Comparison of ENCODE assay signal across 15 mouse cellular contexts in the genomic region with DNA sequence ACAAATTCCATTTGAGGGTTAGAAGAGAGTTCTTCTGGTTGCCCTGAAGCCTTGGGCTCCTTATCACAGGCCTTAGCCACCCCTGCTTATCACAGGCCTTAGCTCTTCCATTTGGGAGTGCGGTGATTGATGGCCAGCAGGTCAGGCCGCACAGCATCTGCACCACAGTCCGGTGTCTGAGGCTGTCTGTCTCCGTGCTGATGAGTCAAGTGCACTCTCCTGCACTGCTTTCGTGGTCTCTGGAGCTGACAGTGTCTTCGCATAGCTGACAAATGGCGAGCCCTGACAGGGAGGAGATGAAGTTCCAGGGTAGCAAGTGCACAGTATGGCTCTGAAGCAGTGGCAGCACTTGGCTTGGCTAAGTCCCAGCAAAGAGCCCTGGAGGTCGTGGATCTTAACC.
"Had no signal": no experiment of that assay in that cellular context is flagged by ENCODE, and none has a peak within 500 bp of the region (broad histone marks: within the 10 kb centered on the region; RNA-seq: fewer than 3 reads in every experiment).

No protein-coding gene starts in this region.

- DNase-seq: kidney, adult 2 months; kidney, postnatal 14 days; left cerebral cortex, postnatal 4 days; lung, adult 18-20 months; lung, postnatal 14 days; midbrain, embryonic 14.5 days; retina, postnatal 1 day; right cerebral cortex, postnatal 4 days; thymus, postnatal 36 days had no signal

- H3K4me3 ChIP-seq: kidney, embryonic 15.5 days; limb, embryonic 13.5 days; midbrain, embryonic 10.5 days; myocyte; neural tube, embryonic 13.5 days had no signal

- H3K36me3 ChIP-seq: kidney, embryonic 15.5 days; limb, embryonic 13.5 days; midbrain, embryonic 10.5 days; neural tube, embryonic 13.5 days had no signal

- H3K27ac ChIP-seq: kidney, embryonic 15.5 days; limb, embryonic 13.5 days; liver, embryonic 14.5 days; midbrain, embryonic 10.5 days; neural tube, embryonic 13.5 days had no signal

- H3K27me3 ChIP-seq: kidney, embryonic 15.5 days; limb, embryonic 13.5 days; neural tube, embryonic 13.5 days had no signal

- H3K9me3 ChIP-seq: kidney, embryonic 15.5 days had no signal

- H3K9ac ChIP-seq: kidney, embryonic 15.5 days; limb, embryonic 13.5 days; liver, embryonic 14.5 days; neural tube, embryonic 13.5 days had no signal

- H3K4me2 ChIP-seq: kidney, embryonic 15.5 days; limb, embryonic 13.5 days; neural tube, embryonic 13.5 days had no signal

- H3K4me1 ChIP-seq: kidney, embryonic 15.5 days; limb, embryonic 13.5 days had no signal
